Mouse (Mus musculus): Measurements from ENCODE around the gene Oprd1.

Gene Oprd1

GRCm38 (mm10) chr4:132144080-132144841 lies at the start of gene Oprd1:
TSS of gene Oprd1 (minus strand) at chr4:132144486.
- DNase-seq (ENCODE audit: low read depth, low spot score): no peak

- DNase-seq (ENCODE audit: low read depth, low spot score): no peak
Observed at GRCm38 (mm10) chr4:132187826-132188401, 43.6 kb upstream of the Oprd1 start.

- no peak for DNase-seq (ENCODE audit: low read depth, low spot score)
Observed at GRCm38 (mm10) chr4:132183162-132183561, 38.9 kb upstream of the Oprd1 start.

GRCm38 (mm10) chr4:132181721-132182658 lies 37.7 kb upstream of the Oprd1 start:
- DNase-seq (ENCODE audit: low read depth, low spot score): no peak

- no peak for DNase-seq (ENCODE audit: low read depth, low spot score)
Observed at GRCm38 (mm10) chr4:132180710-132181109, 36.4 kb upstream of the Oprd1 start.

GRCm38 (mm10) chr4:132178630-132179059 lies 34.4 kb upstream of the Oprd1 start:
- DNase-seq (ENCODE audit: low read depth, low spot score): peak; percentile 53

- no peak for DNase-seq (ENCODE audit: low read depth, low spot score)
Observed at GRCm38 (mm10) chr4:132176474-132176873, 32.2 kb upstream of the Oprd1 start.

- no peak for DNase-seq (ENCODE audit: low read depth, low spot score)
Observed at GRCm38 (mm10) chr4:132170891-132171290, 26.6 kb upstream of the Oprd1 start.

- no peak for DNase-seq (ENCODE audit: low read depth, low spot score)
Observed at GRCm38 (mm10) chr4:132169761-132170160, 25.5 kb upstream of the Oprd1 start.

- no peak for DNase-seq (ENCODE audit: low read depth, low spot score)
Observed at GRCm38 (mm10) chr4:132169271-132169670, 25.0 kb upstream of the Oprd1 start.

GRCm38 (mm10) chr4:132167436-132167835 lies 23.1 kb upstream of the Oprd1 start:
- no peak for DNase-seq (ENCODE audit: low read depth, low spot score)

GRCm38 (mm10) chr4:132166350-132167290 lies 22.3 kb upstream of the Oprd1 start:
- DNase-seq (ENCODE audit: low read depth, low spot score): no peak

GRCm38 (mm10) chr4:132165691-132166090 lies 21.4 kb upstream of the Oprd1 start:
- no peak for DNase-seq (ENCODE audit: low read depth, low spot score)

- DNase-seq (ENCODE audit: low read depth, low spot score): no peak
Observed at GRCm38 (mm10) chr4:132156941-132157622, 12.8 kb upstream of the Oprd1 start.

GRCm38 (mm10) chr4:132154877-132155670 lies 10.8 kb upstream of the Oprd1 start:
- DNase-seq (ENCODE audit: low read depth, low spot score): no peak

GRCm38 (mm10) chr4:132151673-132152072 lies 7.4 kb upstream of the Oprd1 start:
- DNase-seq (ENCODE audit: low read depth, low spot score): no peak

- no peak for DNase-seq (ENCODE audit: low read depth, low spot score)
Observed at GRCm38 (mm10) chr4:132146201-132146600, 1.9 kb upstream of the Oprd1 start.

- DNase-seq (ENCODE audit: low read depth, low spot score): no peak
Observed at GRCm38 (mm10) chr4:132145092-132145491, 806 bp upstream of the Oprd1 start.

GRCm38 (mm10) chr4:132138640-132139039 lies 5.6 kb downstream of the Oprd1 start:
- DNase-seq (ENCODE audit: low read depth, low spot score): no peak

- no peak for DNase-seq (ENCODE audit: low read depth, low spot score)
Observed at GRCm38 (mm10) chr4:132137013-132137412, 7.3 kb downstream of the Oprd1 start.
